8 mouse cellular contexts compared by ENCODE assay signal in the genomic region with DNA sequence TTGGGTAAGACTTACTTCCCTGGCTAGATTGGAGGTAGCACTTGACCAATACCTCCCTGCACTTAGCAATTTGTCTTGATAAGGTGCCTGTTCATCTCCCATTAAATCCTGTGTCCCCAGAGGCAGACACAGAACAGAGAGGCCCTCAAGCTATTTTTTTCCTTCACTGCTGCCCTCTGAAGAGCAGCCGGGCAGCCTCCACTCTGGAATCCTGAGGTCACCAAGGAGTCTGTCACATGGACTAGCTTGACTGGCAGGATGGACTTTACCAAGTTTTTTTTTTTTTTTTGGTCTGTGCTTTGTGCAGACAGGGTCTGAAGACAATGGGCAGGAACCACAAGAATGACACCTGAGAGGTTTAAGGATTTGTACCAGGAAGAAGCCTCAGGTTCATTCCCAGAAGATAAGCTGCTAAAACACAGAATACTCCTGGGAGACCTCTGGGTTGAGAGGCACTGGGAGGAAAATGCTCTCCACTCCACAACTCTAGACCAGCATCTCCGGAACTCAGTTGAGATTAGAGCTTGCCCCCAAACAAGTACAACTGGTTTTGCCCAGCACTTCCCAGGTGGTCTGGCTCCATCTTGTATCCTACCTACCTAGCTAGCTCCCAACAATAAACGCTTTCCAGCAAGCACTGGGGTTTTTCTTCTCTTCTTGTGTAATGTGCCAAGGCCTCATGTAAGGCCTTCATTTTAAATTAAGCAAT. TPM values are rescaled to one million over a fixed set of nuclear protein-coding genes. Genes with fewer than 3 reads are reported as not detected.
DNase-seq lines count a peak whose midpoint lies in the region; ATAC-seq lines count a peak whose summit lies in the region.

No protein-coding gene starts in this region.

- no peaks in the 10 kb centered on the region for H3K9me3 ChIP-seq in kidney, embryonic 15.5 days (replicated peaks)
- no peaks in the 10 kb centered on the region for H3K9me3 ChIP-seq in embryonic facial prominence, embryonic 13.5 days
- no peaks in the 10 kb centered on the region for H3K9me3 ChIP-seq in kidney, embryonic 16.5 days (ENCODE audit: low read length)
- no peaks in the 10 kb centered on the region for H3K9me3 ChIP-seq in neural tube, embryonic 11.5 days (ENCODE audit: control insufficient read depth, low read length)

- ATAC-seq in kidney, embryonic 15.5 days (replicated peaks; ENCODE audit: low FRiP score): no peak
- ATAC-seq in embryonic facial prominence, embryonic 13.5 days (ENCODE audit: insufficient number of reproducible peaks, insufficient read depth, low FRiP score, low TSS enrichment, low read depth): no peak
- no peak for ATAC-seq in kidney, embryonic 16.5 days (ENCODE audit: low FRiP score, low TSS enrichment)
- ATAC-seq in neural tube, embryonic 11.5 days (ENCODE audit: insufficient read depth, low FRiP score, low TSS enrichment): no peak
- no peak for ATAC-seq in megakaryocyte progenitor cell, adult 5-6 weeks (replicated peaks; ENCODE audit: poor library complexity)

- WGBS in kidney, embryonic 15.5 days: 31% methylated on average over 3 of the region's 3 CpGs
- 23% methylated on average over 3 of the region's 3 CpGs for WGBS in embryonic facial prominence, embryonic 13.5 days
- WGBS in kidney, embryonic 16.5 days: 22% methylated on average over 3 of the region's 3 CpGs
- 38% methylated on average over 3 of the region's 3 CpGs for WGBS in neural tube, embryonic 11.5 days

- H3K27me3 ChIP-seq in kidney, embryonic 15.5 days: no peaks in the 10 kb centered on the region
- no peaks in the 10 kb centered on the region for H3K27me3 ChIP-seq in embryonic facial prominence, embryonic 13.5 days
- H3K27me3 ChIP-seq in kidney, embryonic 16.5 days (ENCODE audit: insufficient read depth, low read length): no peaks in the 10 kb centered on the region
- no peaks in the 10 kb centered on the region for H3K27me3 ChIP-seq in neural tube, embryonic 11.5 days (ENCODE audit: control insufficient read depth, insufficient read depth, low read length)

- peaks cover 35% of the 10 kb centered on the region for H3K4me1 ChIP-seq in kidney, embryonic 15.5 days
- peaks cover 35% of the 10 kb centered on the region for H3K4me1 ChIP-seq in embryonic facial prominence, embryonic 13.5 days
- H3K4me1 ChIP-seq in kidney, embryonic 16.5 days (ENCODE audit: insufficient read depth, low read length): peaks cover 22% of the 10 kb centered on the region
- H3K4me1 ChIP-seq in neural tube, embryonic 11.5 days (ENCODE audit: control insufficient read depth, insufficient read depth, low read length): peaks cover 4% of the 10 kb centered on the region; the same call in 1 of the 2 replicates

- intact Hi-C loops in left cerebral cortex, postnatal 4 days (cut with DNase I): no loop called here

- 0 out of 2 replicates have a peak, but pooled peaks cover 10% of the 10 kb centered on the region for H3K36me3 ChIP-seq in kidney, embryonic 15.5 days
- H3K36me3 ChIP-seq in embryonic facial prominence, embryonic 13.5 days: peaks cover 7% of the 10 kb centered on the region; the same call in 1 of the 2 replicates
- no peaks in the 10 kb centered on the region for H3K36me3 ChIP-seq in kidney, embryonic 16.5 days (ENCODE audit: insufficient read depth, low read length)
- no peaks in the 10 kb centered on the region for H3K36me3 ChIP-seq in neural tube, embryonic 11.5 days (ENCODE audit: control insufficient read depth, insufficient read depth, low read length)

- peak overlapping the region; percentile 92 for H3K27ac ChIP-seq in kidney, embryonic 15.5 days
- H3K27ac ChIP-seq in embryonic facial prominence, embryonic 13.5 days: peak overlapping the region; percentile 81
- peak overlapping the region; percentile 82 for H3K27ac ChIP-seq in kidney, embryonic 16.5 days (ENCODE audit: low read length)
- H3K27ac ChIP-seq in neural tube, embryonic 11.5 days (ENCODE audit: low read depth, low read length): no peak overlapping the region

- H3K4me2 ChIP-seq in kidney, embryonic 15.5 days: peak overlapping the region; percentile 92
- peak overlapping the region; percentile 77 for H3K4me2 ChIP-seq in embryonic facial prominence, embryonic 13.5 days
- peak overlapping the region; percentile 93 for H3K4me2 ChIP-seq in kidney, embryonic 16.5 days (replicated peaks; ENCODE audit: low read depth, low read length)
- H3K4me2 ChIP-seq in neural tube, embryonic 11.5 days (ENCODE audit: low read depth): peak overlapping the region; percentile 87

- DNase-seq in kidney, adult 18-20 months: no peak
- no peak for DNase-seq in neural tube, embryonic 11.5 days (ENCODE audit: low spot score)
- no peak for DNase-seq in urinary bladder, adult 2 months (ENCODE audit: low spot score)
- DNase-seq in left cerebral cortex, postnatal 4 days: no peak

- peak overlapping the region; percentile 78 for H3K9ac ChIP-seq in kidney, embryonic 15.5 days
- peak overlapping the region; percentile 78 for H3K9ac ChIP-seq in embryonic facial prominence, embryonic 13.5 days
- H3K9ac ChIP-seq in kidney, embryonic 16.5 days (replicated peaks; ENCODE audit: low read length): peak overlapping the region; percentile 80
- H3K9ac ChIP-seq in neural tube, embryonic 11.5 days (ENCODE audit: low read length): peak overlapping the region; percentile 64

- peak overlapping the region; percentile 87 for H3K4me3 ChIP-seq in kidney, embryonic 15.5 days (replicated peaks)
- H3K4me3 ChIP-seq in embryonic facial prominence, embryonic 13.5 days: peak overlapping the region; percentile 81
- H3K4me3 ChIP-seq in kidney, embryonic 16.5 days (ENCODE audit: low read length): peak overlapping the region; percentile 86
- H3K4me3 ChIP-seq in neural tube, embryonic 11.5 days (ENCODE audit: low read depth, low read length): peak overlapping the region; percentile 66

RNA-seq across cellular contexts. Expression of a gene that starts 1.0 kb away (rescaled TPM):
- 402 and 413 TPM in 2 replicates for polyA plus RNA-seq in kidney, embryonic 15.5 days (2015; fragmentation: Nextera tagmentation; extraction: Ambion mirVana)
- 386 and 443 TPM in 2 replicates for polyA plus RNA-seq in embryonic facial prominence, embryonic 13.5 days (2015; fragmentation: Nextera tagmentation; extraction: Ambion mirVana)
- 376 and 406 TPM in 2 replicates for polyA plus RNA-seq in kidney, embryonic 16.5 days (2015; fragmentation: Nextera tagmentation; extraction: Ambion mirVana)
- polyA plus RNA-seq in neural tube, embryonic 11.5 days (2014; fragmentation: Nextera tagmentation; extraction: Ambion mirVana): 244 and 248 TPM in 2 replicates
- polyA plus RNA-seq in urinary bladder, adult 2 months (2012; rRNA removed): 382 and 536 TPM in 2 replicates
- total RNA-seq in megakaryocyte progenitor cell, adult 5-6 weeks (2015): 120 TPM in 2 replicates
- total RNA-seq in megakaryocyte progenitor cell, adult 5-6 weeks (2017): 54.3 and 72.9 TPM in 2 replicates
- total RNA-seq in left cerebral cortex, postnatal 4 days (2021): 100 to 1,000 TPM; 124 to 130 TPM

RNA-seq across cellular contexts. Expression of a gene that starts 9.5 kb away (rescaled TPM):
- polyA plus RNA-seq in kidney, embryonic 15.5 days (2015; fragmentation: Nextera tagmentation; extraction: Ambion mirVana): 199 and 203 TPM in 2 replicates
- 189 and 214 TPM in 2 replicates for polyA plus RNA-seq in embryonic facial prominence, embryonic 13.5 days (2015; fragmentation: Nextera tagmentation; extraction: Ambion mirVana)
- polyA plus RNA-seq in kidney, embryonic 16.5 days (2015; fragmentation: Nextera tagmentation; extraction: Ambion mirVana): 188 and 197 TPM in 2 replicates
- polyA plus RNA-seq in neural tube, embryonic 11.5 days (2014; fragmentation: Nextera tagmentation; extraction: Ambion mirVana): 235 and 236 TPM in 2 replicates
- 41.6 and 41.8 TPM in 2 replicates for polyA plus RNA-seq in urinary bladder, adult 2 months (2012; rRNA removed)
- total RNA-seq in megakaryocyte progenitor cell, adult 5-6 weeks (2015): 79.3 and 85.5 TPM in 2 replicates
- total RNA-seq in megakaryocyte progenitor cell, adult 5-6 weeks (2017): 123 and 135 TPM in 2 replicates
- total RNA-seq in left cerebral cortex, postnatal 4 days (2021): 10 to 100 TPM; 53.1 to 56.4 TPM

RNA-seq across cellular contexts. Expression of a gene that starts 37.0 kb away (rescaled TPM):
- 1,364 and 1,510 TPM in 2 replicates for polyA plus RNA-seq in kidney, embryonic 15.5 days (2015; fragmentation: Nextera tagmentation; extraction: Ambion mirVana)
- 1,239 and 1,279 TPM in 2 replicates for polyA plus RNA-seq in embryonic facial prominence, embryonic 13.5 days (2015; fragmentation: Nextera tagmentation; extraction: Ambion mirVana)
- polyA plus RNA-seq in kidney, embryonic 16.5 days (2015; fragmentation: Nextera tagmentation; extraction: Ambion mirVana): 1,474 and 1,572 TPM in 2 replicates
- 450 and 492 TPM in 2 replicates for polyA plus RNA-seq in neural tube, embryonic 11.5 days (2014; fragmentation: Nextera tagmentation; extraction: Ambion mirVana)
- polyA plus RNA-seq in urinary bladder, adult 2 months (2012; rRNA removed): 3,106 and 3,504 TPM in 2 replicates
- not detected in 2 replicates for total RNA-seq in megakaryocyte progenitor cell, adult 5-6 weeks (2015)
- total RNA-seq in megakaryocyte progenitor cell, adult 5-6 weeks (2017): not detected in 2 replicates
- total RNA-seq in left cerebral cortex, postnatal 4 days (2021): 100 to 1,000 TPM; 228 to 243 TPM
